Mouse (Mus musculus) midbrain, embryonic 15.5 days (tissue): Measurements from ENCODE around the gene Fkbp1b. TPM values are rescaled to one million over a fixed set of nuclear protein-coding genes. Genes with fewer than 3 reads are reported as not detected.

ENCODE experiments used
- ATAC-seq: fragments of 200-750 bp; cut with Nextera tagmentation; replicated peaks from 2 replicates; pipeline ENCODE4 v1.8.0; 2017; ENCODE audit warnings: moderate TSS enrichment
- H3K27ac ChIP-seq: fragments of 300-500 bp; sonication (generic); 2 replicates; pipeline ENCODE4 v1.5.1; 2015; ENCODE audit warnings: mild to moderate bottlenecking, inconsistent platforms
- H3K27me3 ChIP-seq: fragments of 300-500 bp; sonication (generic); replicated peaks from 2 replicates; pipeline ENCODE4 v1.6.1; 2015; ENCODE audit warnings: inconsistent platforms
- H3K36me3 ChIP-seq: fragments of 300-500 bp; sonication (generic); replicated peaks from 2 replicates; pipeline ENCODE4 v1.6.1; 2015; ENCODE audit warnings: inconsistent platforms
- H3K4me1 ChIP-seq: fragments of 300-500 bp; sonication (generic); 2 replicates; pipeline ENCODE4 v1.6.1; 2015; ENCODE audit warnings: inconsistent platforms
- H3K4me2 ChIP-seq: fragments of 300-500 bp; sonication (generic); 2 replicates; pipeline ENCODE4 v1.6.1; 2015; ENCODE audit warnings: inconsistent platforms, mild to moderate bottlenecking, moderate library complexity
- H3K4me3 ChIP-seq: fragments of 300-500 bp; sonication (generic); 2 replicates; pipeline ENCODE4 v1.5.1; 2015; ENCODE audit warnings: mild to moderate bottlenecking, inconsistent platforms
- H3K9ac ChIP-seq: fragments of 300-500 bp; sonication (generic); 2 replicates; pipeline ENCODE4 v1.6.1; 2015; ENCODE audit warnings: mild to moderate bottlenecking, inconsistent platforms
- H3K9me3 ChIP-seq: fragments of 300-500 bp; sonication (generic); 2 replicates; pipeline ENCODE4 v1.6.1; 2016; ENCODE audit warnings: inconsistent platforms
- WGBS: fragments of 180-500 bp; shearing (Covaris S2); methylation state at CpG from one replicate; pipeline ENCODE4 v1.1.7; 2015; ENCODE audit warnings: mixed read lengths; 5-methylcytosine and 5-hydroxymethylcytosine counted together
- polyA plus RNA-seq: library from polyadenylated mRNA; unstranded; fragments of >200 nt; fragmentation: Nextera tagmentation; extraction: Ambion mirVana; gene quantifications from 2 replicates; pipeline ENCODE4 v1.2.1, GENCODE M21; 2015

Fkbp1b gene
- polyA plus RNA-seq, 1 experiment from 2014 or later = 30.9 TPM

GRCm38 (mm10) chr12:4872983-4873477, 31.6 kb upstream of the Fkbp1b start:
- Histone ChIP-seq H3K27me3 (no peaks in the 10 kb centered on the region), H3K4me2 (no peak overlapping the region), H3K4me3 (no peak overlapping the region), H3K9me3 (no peaks in the 10 kb centered on the region), H3K9ac (no peak overlapping the region), H3K4me1 (peaks cover 8% of the 10 kb centered on the region), H3K27ac (no peak overlapping the region), H3K36me3 (no peaks in the 10 kb centered on the region)
- ATAC-seq = no peak
- 88% methylated on average over 5 of the region's 5 CpGs for WGBS

- Histone ChIP-seq H3K9ac (no peak overlapping the region), H3K9me3 (no peaks in the 10 kb centered on the region), H3K27me3 (no peaks in the 10 kb centered on the region), H3K4me3 (no peak overlapping the region), H3K36me3 (no peaks in the 10 kb centered on the region), H3K27ac (no peak overlapping the region), H3K4me1 (peaks cover 8% of the 10 kb centered on the region), H3K4me2 (no peak overlapping the region)
- 58% methylated on average over 4 of the region's 4 CpGs for WGBS
- ATAC-seq = no peak
These were observed 30.9 kb upstream of the Fkbp1b start for GRCm38 (mm10) chr12:4872273-4872672.

GRCm38 (mm10) chr12:4871260-4871659, 29.9 kb upstream of the Fkbp1b start:
- H3K9ac ChIP-seq = no peak overlapping the region
- no peak for ATAC-seq
- WGBS = 88% methylated on average over 5 of the region's 5 CpGs
- H3K36me3 ChIP-seq = no peaks in the 10 kb centered on the region
- H3K9me3 ChIP-seq = no peaks in the 10 kb centered on the region
- H3K27me3 ChIP-seq = no peaks in the 10 kb centered on the region
- H3K27ac ChIP-seq = no peak overlapping the region
- H3K4me1 ChIP-seq = peaks cover 8% of the 10 kb centered on the region
- no peak overlapping the region for H3K4me2 ChIP-seq
- H3K4me3 ChIP-seq = no peak overlapping the region

- H3K4me2 ChIP-seq = no peak overlapping the region
- no peak overlapping the region for H3K9ac ChIP-seq
- no peak for ATAC-seq
- no peak overlapping the region for H3K4me3 ChIP-seq
- no peaks in the 10 kb centered on the region for H3K9me3 ChIP-seq
- 81% methylated on average over 8 of the region's 8 CpGs for WGBS
- H3K36me3 ChIP-seq = no peaks in the 10 kb centered on the region
- H3K27me3 ChIP-seq = no peaks in the 10 kb centered on the region
- H3K27ac ChIP-seq = no peak overlapping the region
- peaks cover 2% of the 10 kb centered on the region for H3K4me1 ChIP-seq
These were observed 27.5 kb upstream of the Fkbp1b start for GRCm38 (mm10) chr12:4868924-4869323.

DNA sequence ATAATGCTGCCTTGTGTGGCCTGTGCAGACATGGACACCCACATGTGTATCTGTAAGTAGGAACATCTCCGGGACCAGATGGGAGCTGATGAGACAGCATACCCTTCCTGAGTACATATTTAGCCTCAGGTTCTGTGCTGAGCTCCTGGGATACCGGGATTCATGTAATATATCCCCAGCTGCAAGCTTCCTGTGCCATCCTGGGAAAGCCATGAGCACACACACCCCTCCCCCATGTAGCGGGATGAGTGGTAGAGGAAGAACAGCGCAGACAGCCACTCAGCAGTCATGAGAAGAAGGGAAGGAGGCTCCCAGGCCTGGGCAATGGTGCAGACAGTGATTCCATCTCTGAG, 22.9 kb upstream of the Fkbp1b start:
- no peak overlapping the region for H3K4me3 ChIP-seq
- ATAC-seq = no peak
- H3K27ac ChIP-seq = no peak overlapping the region
- no peaks in the 10 kb centered on the region for H3K27me3 ChIP-seq
- H3K4me2 ChIP-seq = no peak overlapping the region
- no peaks in the 10 kb centered on the region for H3K4me1 ChIP-seq
- WGBS = 73% methylated on average over 4 of the region's 4 CpGs
- H3K36me3 ChIP-seq = no peaks in the 10 kb centered on the region
- H3K9ac ChIP-seq = no peak overlapping the region
- H3K9me3 ChIP-seq = no peaks in the 10 kb centered on the region

DNA sequence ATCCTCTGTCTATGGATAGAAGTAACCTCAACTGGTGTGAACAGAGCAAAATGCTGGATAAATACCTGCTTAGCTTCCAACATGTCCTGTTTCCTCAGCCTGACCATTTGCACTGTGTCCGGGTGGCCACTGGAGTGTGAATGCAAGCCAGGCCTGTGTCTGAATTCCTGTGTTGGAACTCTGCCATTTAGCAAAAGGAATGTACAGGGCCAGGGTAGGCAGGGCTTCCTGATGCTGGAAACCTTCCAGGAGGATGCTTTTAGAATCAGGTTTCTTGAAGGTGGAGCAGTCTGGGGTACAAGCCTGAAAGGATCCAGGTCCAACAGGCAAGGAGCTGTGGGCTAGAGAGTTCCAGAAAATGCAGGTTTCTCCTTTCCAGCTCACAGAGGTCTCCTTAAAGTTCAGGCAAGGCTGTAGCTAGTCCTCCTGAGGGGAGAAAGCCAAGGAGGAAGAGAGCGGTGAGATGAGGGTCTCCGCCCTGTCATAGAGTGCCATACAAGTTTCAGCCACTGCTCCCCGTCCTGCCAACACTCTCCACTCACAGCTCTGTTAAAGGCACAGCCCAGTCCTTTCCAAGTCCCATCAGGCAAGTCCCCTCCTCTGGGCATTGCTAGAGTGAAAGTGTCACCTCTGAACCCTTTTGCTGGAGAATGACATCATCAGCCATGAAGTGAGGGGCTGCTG, 22.4 kb upstream of the Fkbp1b start:
- Histone ChIP-seq H3K9me3 (no peaks in the 10 kb centered on the region), H3K9ac (no peak overlapping the region), H3K4me3 (no peak overlapping the region), H3K4me1 (no peaks in the 10 kb centered on the region), H3K27me3 (no peaks in the 10 kb centered on the region), H3K36me3 (no peaks in the 10 kb centered on the region), H3K4me2 (no peak overlapping the region), H3K27ac (no peak overlapping the region)
- no peak for ATAC-seq
- WGBS = 81% methylated on average over 4 of the region's 4 CpGs

- no peaks in the 10 kb centered on the region for H3K27me3 ChIP-seq
- H3K4me3 ChIP-seq = no peak overlapping the region
- H3K4me1 ChIP-seq = no peaks in the 10 kb centered on the region
- ATAC-seq = no peak
- WGBS = 84% methylated on average over 4 of the region's 4 CpGs
- no peaks in the 10 kb centered on the region for H3K9me3 ChIP-seq
- H3K4me2 ChIP-seq = no peak overlapping the region
- no peaks in the 10 kb centered on the region for H3K36me3 ChIP-seq
- no peak overlapping the region for H3K27ac ChIP-seq
- no peak overlapping the region for H3K9ac ChIP-seq
These were observed 21.3 kb upstream of the Fkbp1b start for GRCm38 (mm10) chr12:4862672-4863071.

- Histone ChIP-seq H3K4me2 (no peak overlapping the region), H3K4me3 (no peak overlapping the region), H3K36me3 (no peaks in the 10 kb centered on the region), H3K27ac (no peak overlapping the region), H3K9me3 (no peaks in the 10 kb centered on the region), H3K27me3 (no peaks in the 10 kb centered on the region), H3K9ac (no peak overlapping the region), H3K4me1 (no peaks in the 10 kb centered on the region)
- 0 out of 2 replicates have a peak, but pooled peaks have one; percentile 38 for ATAC-seq
- WGBS = 43% methylated on average over 11 of the region's 11 CpGs
These were observed 18.0 kb upstream of the Fkbp1b start for GRCm38 (mm10) chr12:4859241-4859914.

GRCm38 (mm10) chr12:4856834-4857233, 15.4 kb upstream of the Fkbp1b start:
- Histone ChIP-seq H3K36me3 (no peaks in the 10 kb centered on the region), H3K9ac (no peak overlapping the region), H3K9me3 (no peaks in the 10 kb centered on the region), H3K27ac (no peak overlapping the region), H3K4me3 (no peak overlapping the region), H3K27me3 (no peaks in the 10 kb centered on the region), H3K4me2 (no peak overlapping the region), H3K4me1 (no peaks in the 10 kb centered on the region)
- 92% methylated on average over 2 of the region's 2 CpGs for WGBS
- ATAC-seq = no peak

DNA sequence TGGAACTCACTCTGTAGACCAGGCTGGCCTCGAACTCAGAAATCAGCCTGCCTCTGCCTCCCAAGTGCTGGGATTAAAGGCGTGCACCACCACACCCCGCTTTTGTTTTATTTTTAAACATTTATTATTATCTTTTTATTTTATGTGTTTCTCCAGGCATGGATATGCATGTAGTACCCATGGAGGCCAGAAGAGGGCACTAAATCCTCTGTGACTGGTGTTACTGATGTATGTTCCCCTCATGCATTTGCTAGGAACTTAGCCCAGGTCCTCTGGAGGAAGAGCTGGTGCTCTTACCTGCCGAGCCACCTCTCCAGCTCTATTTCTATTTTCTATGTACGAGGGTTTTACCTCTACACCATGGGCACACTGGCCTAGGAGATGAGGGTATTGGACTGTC, 14.8 kb upstream of the Fkbp1b start:
- Histone ChIP-seq H3K9ac (no peak overlapping the region), H3K27me3 (no peaks in the 10 kb centered on the region), H3K9me3 (no peaks in the 10 kb centered on the region), H3K36me3 (no peaks in the 10 kb centered on the region), H3K4me1 (no peaks in the 10 kb centered on the region), H3K4me3 (no peak overlapping the region), H3K4me2 (no peak overlapping the region), H3K27ac (no peak overlapping the region)
- no peak for ATAC-seq
- 97% methylated on average over 5 of the region's 5 CpGs for WGBS

DNA sequence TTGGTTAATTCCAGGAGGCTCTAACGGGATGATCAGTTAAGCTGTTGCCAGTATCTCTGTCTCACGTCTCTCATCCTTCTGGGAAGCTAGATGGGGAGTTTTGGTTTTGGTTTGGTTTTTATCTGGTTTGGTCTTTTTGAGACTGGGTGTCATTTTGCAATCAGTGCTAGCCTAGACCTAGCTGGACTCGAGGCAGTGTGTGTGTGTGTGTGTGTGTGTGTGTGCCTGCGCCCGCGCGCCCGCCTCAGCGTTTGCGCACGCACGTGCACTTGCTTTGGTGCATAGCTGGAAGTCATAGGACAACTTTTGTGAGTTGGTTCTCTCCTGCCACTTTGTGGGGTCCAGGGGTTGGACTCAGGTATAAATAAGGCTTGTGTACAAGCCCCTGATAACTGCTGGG, 2.4 kb upstream of the Fkbp1b start:
- H3K27ac ChIP-seq = 0 out of 2 replicates have a peak overlapping the region, but pooled peaks have one; percentile 1
- peak overlapping the region; percentile 57 for H3K9ac ChIP-seq
- H3K36me3 ChIP-seq = no peaks in the 10 kb centered on the region
- peak; percentile 48; the same call in 1 of the 2 replicates for ATAC-seq
- no peaks in the 10 kb centered on the region for H3K9me3 ChIP-seq
- H3K4me1 ChIP-seq = peaks cover 22% of the 10 kb centered on the region
- peak overlapping the region; percentile 93 for H3K4me3 ChIP-seq
- 0 out of 2 replicates have a peak, but pooled peaks cover 3% of the 10 kb centered on the region for H3K27me3 ChIP-seq
- 1% methylated on average over 12 of the region's 12 CpGs for WGBS
- peak overlapping the region; percentile 62 for H3K4me2 ChIP-seq

DNA sequence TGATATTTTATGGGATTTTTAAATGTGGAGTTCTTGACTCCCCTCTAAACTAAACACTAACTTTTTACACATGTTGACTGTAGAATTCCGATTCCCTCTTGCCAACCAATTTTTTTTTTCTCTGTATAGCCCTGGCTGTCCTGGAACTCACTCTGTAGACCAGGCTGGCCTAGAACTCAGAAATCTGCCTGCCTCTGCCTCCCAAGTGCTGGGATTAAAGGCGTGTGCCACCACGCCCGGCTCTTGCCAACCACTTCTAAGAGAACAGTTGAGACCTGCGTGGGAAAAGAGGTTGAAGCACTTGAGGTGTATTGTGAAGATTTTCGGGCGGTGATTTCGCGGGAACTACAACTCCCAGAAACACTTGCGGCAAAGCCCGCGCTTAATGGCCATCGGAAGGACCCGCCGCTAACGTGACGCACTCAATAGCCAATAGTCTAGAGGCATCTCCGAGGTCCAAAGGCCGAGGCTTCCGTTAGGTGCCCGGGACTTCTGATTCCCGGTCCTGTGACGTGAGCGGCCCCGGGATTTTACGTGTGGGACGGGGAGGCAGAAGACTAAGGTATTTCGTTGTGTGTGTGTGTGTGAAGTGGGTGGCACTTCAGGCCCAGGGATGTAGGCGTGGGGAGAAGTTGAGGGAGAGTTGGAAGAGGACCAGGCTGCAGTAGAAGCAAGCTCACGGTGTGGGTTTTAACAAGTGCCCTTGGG, 1.7 kb upstream of the Fkbp1b start, which contains the start of gene Wdcp:
Wdcp (plus strand) TSS at position 414 of the 708 bp plus-strand sequence.
- Histone ChIP-seq H3K9ac (peak within 1 kb of the TSS; percentile 57), H3K9me3 (no peaks in the 10 kb centered on the region), H3K27ac (peak within 1 kb of the TSS; percentile 63; the same call in 1 of the 2 replicates), H3K4me2 (peak within 1 kb of the TSS; percentile 83), H3K36me3 (no peaks in the 10 kb centered on the region), H3K4me3 (peak within 1 kb of the TSS; percentile 93), H3K27me3 (0 out of 2 replicates have a peak, but pooled peaks cover 3% of the 10 kb centered on the region), H3K4me1 (peaks cover 22% of the 10 kb centered on the region)
- peak; percentile 94 for ATAC-seq
- WGBS = under 1% methylated on average over 30 of the region's 30 CpGs
